Mouse (Mus musculus): ENCODE measurements around the gene Nat8f1. TPM values are rescaled to one million over a fixed set of nuclear protein-coding genes. Genes with fewer than 3 reads are reported as not detected.
"Not testable (repeated sequence)": the region's sequence is repeated elsewhere in the genome, so short reads cannot be mapped to it uniquely, and the experiment has no call there.

Gene Nat8f1
- polyA plus RNA-seq, 1 experiment from 2014 or later, result 3.4 TPM

DNA sequence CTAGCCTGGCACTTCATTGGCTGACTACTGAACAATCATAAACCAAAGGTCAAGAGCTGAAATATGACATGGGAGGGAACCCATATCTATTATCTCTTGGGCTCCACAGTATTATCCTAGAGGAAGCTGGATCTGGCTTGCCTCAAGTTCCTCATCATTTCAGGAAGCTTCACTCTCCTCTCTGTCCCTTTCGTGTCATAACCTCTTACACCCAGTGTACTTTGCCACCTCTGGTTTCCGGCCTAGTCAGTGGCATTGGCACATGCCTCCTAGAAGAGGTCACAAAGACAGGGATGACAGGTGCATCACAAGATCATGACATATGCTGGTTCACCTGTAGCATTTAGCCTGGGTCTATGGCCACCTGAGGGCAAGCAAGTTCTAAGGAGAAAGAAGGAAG is 13.2 kb downstream of the Nat8f1 start:
- Histone ChIP-seq H3K4me3 (no peak overlapping the region), H3K27me3 (replicated peaks) (peaks cover 7% of the 10 kb centered on the region; the same call in 1 of the 2 replicates), H3K9me3 (replicated peaks) (no peaks in the 10 kb centered on the region), H3K4me1 (no peaks in the 10 kb centered on the region), H3K27ac (no peak overlapping the region), H3K4me2 (no peak overlapping the region), H3K36me3 (no peaks in the 10 kb centered on the region), H3K9ac (no peak overlapping the region)
- ATAC-seq, result no peak
- 80% methylated on average over 2 of the region's 2 CpGs for WGBS (ENCODE audit: insufficient replicate concordance)

DNA sequence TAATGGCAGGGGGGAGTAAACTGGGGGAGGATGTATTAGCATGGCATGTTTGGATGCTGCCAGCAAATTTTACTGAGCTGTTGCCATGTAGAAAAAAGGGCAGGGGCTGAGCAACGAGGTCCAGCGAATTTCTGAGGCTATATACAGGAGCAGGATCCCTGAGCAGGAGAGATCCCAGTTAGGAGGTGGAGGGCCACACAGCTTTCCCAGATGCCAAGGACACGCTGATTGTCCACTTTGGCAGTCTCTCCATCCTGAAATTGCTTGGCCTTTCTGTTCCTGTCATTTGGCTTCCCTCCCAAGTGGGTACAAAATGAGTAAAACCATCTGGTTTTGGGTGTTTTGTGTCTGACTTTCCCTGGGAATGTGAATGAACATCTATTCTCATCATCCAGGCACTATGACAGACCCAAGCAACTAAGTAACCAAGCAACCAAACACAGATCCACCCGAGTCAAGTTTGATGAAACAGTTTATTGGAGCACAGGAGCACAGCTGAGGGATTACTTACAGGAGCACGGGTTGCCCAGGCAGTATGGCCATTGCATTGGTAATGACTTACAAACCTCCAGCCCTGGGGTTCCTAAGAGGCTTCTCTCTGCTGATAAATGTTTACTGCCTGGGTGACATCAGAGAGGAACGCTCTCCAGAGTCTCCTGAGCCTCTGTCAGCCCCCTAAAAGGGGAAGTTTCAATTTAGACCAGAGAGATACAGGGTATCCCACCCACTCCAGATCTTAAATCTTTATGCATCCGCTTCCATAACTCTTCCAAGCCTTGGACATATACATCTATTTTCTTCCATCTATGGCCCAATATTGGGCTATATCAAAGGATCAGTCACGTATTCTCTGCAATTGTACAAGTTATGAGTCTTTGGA is 16.7 kb downstream of the Nat8f1 start:
- not testable (repeated sequence) for H3K36me3 ChIP-seq; H3K9ac ChIP-seq; H3K27me3 ChIP-seq (replicated peaks); H3K27ac ChIP-seq; H3K4me1 ChIP-seq; H3K4me3 ChIP-seq; H3K9me3 ChIP-seq (replicated peaks); H3K4me2 ChIP-seq; ATAC-seq
- WGBS (ENCODE audit: insufficient replicate concordance), result 49% methylated on average over 7 of the region's 8 CpGs

- peaks cover 13% of the 10 kb centered on the region for H3K9me3 ChIP-seq (replicated peaks)
- H3K4me2 ChIP-seq; H3K27me3 ChIP-seq (replicated peaks); H3K4me1 ChIP-seq; H3K36me3 ChIP-seq; ATAC-seq; H3K27ac ChIP-seq; H3K4me3 ChIP-seq; H3K9ac ChIP-seq: not testable (repeated sequence)
- WGBS (ENCODE audit: insufficient replicate concordance), result 61% methylated on average over 25 of the region's 25 CpGs
These were observed 20.3 kb downstream of the Nat8f1 start for GRCm38 (mm10) chr6:85895061-85895648.

DNA sequence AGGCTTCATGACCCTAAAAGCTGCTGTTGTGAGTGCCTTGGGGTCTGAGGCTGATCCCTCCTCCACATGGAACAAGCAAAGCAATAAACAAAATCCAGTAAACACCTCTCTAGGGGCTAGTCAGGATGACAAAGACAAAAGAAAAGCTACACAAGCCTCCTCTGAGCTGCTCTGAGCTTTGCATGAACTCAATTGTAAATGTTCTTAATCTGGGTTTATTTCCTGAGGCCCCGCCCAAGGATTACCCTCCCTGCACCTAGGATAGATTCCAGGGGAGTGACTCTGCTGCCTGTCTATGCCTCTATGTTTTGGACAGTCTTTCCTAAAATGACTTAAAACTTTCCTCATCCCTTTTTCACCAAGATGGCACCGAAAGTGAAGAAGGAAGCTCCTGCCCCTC is 26.5 kb downstream of the Nat8f1 start:
- Histone ChIP-seq H3K27ac (no peak overlapping the region), H3K4me1 (no peaks in the 10 kb centered on the region), H3K36me3 (no peaks in the 10 kb centered on the region), H3K4me3 (no peak overlapping the region), H3K27me3 (replicated peaks) (no peaks in the 10 kb centered on the region), H3K4me2 (no peak overlapping the region), H3K9ac (no peak overlapping the region), H3K9me3 (replicated peaks) (peaks cover 20% of the 10 kb centered on the region)
- ATAC-seq, result no peak
- WGBS (ENCODE audit: insufficient replicate concordance), result 72% methylated on average over 2 of the region's 2 CpGs

GRCm38 (mm10) chr6:85884311-85884710 is 31.2 kb downstream of the Nat8f1 start:
- H3K9me3 ChIP-seq (replicated peaks), result peaks cover 19% of the 10 kb centered on the region
- no peaks in the 10 kb centered on the region for H3K27me3 ChIP-seq (replicated peaks)
- H3K36me3 ChIP-seq, result no peaks in the 10 kb centered on the region
- no peak for ATAC-seq
- H3K4me3 ChIP-seq, result no peak overlapping the region
- no peak overlapping the region for H3K4me2 ChIP-seq
- no peaks in the 10 kb centered on the region for H3K4me1 ChIP-seq
- no peak overlapping the region for H3K9ac ChIP-seq
- 48% methylated on average over 1 of the region's 1 CpGs for WGBS (ENCODE audit: insufficient replicate concordance)
- H3K27ac ChIP-seq, result no peak overlapping the region

- H3K9me3 ChIP-seq (replicated peaks), result peaks cover 19% of the 10 kb centered on the region
- not testable (repeated sequence) for H3K27ac ChIP-seq; H3K4me2 ChIP-seq; H3K4me3 ChIP-seq; H3K27me3 ChIP-seq (replicated peaks); H3K36me3 ChIP-seq; H3K4me1 ChIP-seq; ATAC-seq; H3K9ac ChIP-seq
- 76% methylated on average over 9 of the region's 9 CpGs for WGBS (ENCODE audit: insufficient replicate concordance)
These were observed 32.2 kb downstream of the Nat8f1 start for GRCm38 (mm10) chr6:85883246-85883645.

GRCm38 (mm10) chr6:85869006-85869405 is 46.5 kb downstream of the Nat8f1 start, which contains the start of gene Nat8f2:
Gene Nat8f2, minus strand, starts transcription at chr6:85869158.
- H3K36me3 ChIP-seq; H3K27ac ChIP-seq; H3K4me3 ChIP-seq; H3K9me3 ChIP-seq (replicated peaks); H3K9ac ChIP-seq; H3K4me2 ChIP-seq; H3K4me1 ChIP-seq; ATAC-seq; H3K27me3 ChIP-seq (replicated peaks): not testable (repeated sequence)
- WGBS (ENCODE audit: insufficient replicate concordance), result 63% methylated on average over 5 of the region's 5 CpGs

DNA sequence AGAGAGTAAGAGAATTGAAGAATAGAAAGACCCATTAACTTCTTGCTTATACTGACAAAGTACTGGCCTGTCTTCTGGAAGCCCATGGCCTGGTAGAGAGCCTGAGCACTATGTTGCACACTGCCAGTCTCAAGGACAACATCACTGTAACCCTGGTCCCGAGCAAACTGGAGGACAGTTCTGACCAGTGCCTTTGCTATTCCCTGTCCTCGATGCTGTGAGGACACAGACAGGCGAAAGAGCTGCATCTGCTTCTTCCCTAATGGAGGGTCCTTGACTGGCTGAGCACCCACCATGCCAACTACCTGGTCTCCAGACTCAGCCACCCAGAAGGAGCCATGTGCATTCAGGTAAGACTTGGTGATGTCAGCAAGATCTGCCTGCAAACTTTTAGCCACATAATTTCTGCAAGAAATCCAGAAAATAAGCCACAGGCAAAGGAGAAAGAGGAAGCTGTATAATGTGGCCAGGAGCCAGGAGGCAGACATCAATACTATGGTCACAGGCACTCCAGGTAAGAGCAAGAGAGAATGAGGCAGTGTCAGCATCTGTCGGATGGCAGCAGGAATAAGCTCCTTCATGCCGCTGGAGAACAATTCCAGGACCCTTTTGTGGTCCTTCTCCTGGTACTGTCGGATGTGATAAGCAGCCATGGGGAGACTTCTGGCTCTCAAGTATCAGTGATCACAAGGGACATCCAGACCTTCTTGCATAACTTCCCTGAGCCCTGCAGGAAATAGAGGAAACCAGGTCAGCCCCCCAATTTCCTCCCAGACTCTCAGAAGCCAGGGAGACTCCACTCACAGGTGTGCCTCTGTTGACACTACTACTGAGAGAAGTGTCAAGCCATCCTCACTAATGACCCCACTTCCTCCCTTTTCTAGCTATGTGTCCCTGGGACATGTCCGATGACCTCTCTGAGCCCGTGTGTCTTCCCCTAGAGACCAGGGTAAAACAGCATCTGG is 47.5 kb downstream of the Nat8f1 start:
- H3K27me3 ChIP-seq (replicated peaks), result no peaks in the 10 kb centered on the region
- no peaks in the 10 kb centered on the region for H3K9me3 ChIP-seq (replicated peaks)
- H3K36me3 ChIP-seq, result no peaks in the 10 kb centered on the region
- no peaks in the 10 kb centered on the region for H3K4me1 ChIP-seq
- 44% methylated on average over 8 of the region's 8 CpGs for WGBS (ENCODE audit: insufficient replicate concordance)
- H3K4me2 ChIP-seq, result no peak overlapping the region
- no peak overlapping the region for H3K9ac ChIP-seq
- H3K27ac ChIP-seq, result no peak overlapping the region
- no peak for ATAC-seq
- H3K4me3 ChIP-seq, result no peak overlapping the region

DNA sequence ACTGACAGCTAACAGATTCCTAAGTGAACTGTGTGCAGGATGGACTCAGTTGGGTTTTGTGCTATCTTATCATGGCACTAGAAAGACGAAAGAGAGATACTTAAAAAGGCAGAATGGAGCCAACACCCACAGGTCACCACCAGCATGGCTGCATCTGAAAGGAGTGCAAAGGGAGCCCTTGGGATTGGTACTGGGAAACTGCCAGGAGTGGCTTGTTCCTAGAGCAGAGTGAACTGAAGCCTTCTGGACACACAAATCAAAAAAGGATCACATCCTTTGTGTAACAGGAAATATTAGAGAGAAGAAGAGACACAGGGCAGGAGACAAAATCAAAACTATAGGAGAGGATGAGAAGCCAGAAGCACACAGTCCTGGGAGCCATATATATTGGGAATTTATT is 48.5 kb downstream of the Nat8f1 start:
- not testable (repeated sequence) for H3K4me1 ChIP-seq; H3K27me3 ChIP-seq (replicated peaks); ATAC-seq; H3K27ac ChIP-seq; H3K4me2 ChIP-seq; H3K36me3 ChIP-seq; H3K9me3 ChIP-seq (replicated peaks); H3K9ac ChIP-seq; H3K4me3 ChIP-seq
- 33% methylated on average over 1 of the region's 1 CpGs for whole genome bisulfite sequencing (ENCODE audit: insufficient replicate concordance)

GRCm38 (mm10) chr6:85866166-85866565 is 49.3 kb downstream of the Nat8f1 start:
- 65% methylated on average over 3 of the region's 3 CpGs for WGBS (ENCODE audit: insufficient replicate concordance)
- not testable (repeated sequence) for H3K27me3 ChIP-seq (replicated peaks); H3K4me3 ChIP-seq; H3K9me3 ChIP-seq (replicated peaks); H3K9ac ChIP-seq; H3K4me1 ChIP-seq; H3K36me3 ChIP-seq; ATAC-seq; H3K27ac ChIP-seq; H3K4me2 ChIP-seq

GRCm38 (mm10) chr6:85864900-85865639 is 50.4 kb downstream of the Nat8f1 start:
- 51% methylated on average over 5 of the region's 7 CpGs for WGBS (ENCODE audit: insufficient replicate concordance)
- H3K9me3 ChIP-seq (replicated peaks); H3K27ac ChIP-seq: not testable (repeated sequence)

More at GRCm38 (mm10) chr6:85864900-85865639, 50.4 kb downstream of the Nat8f1 start:
- not testable (repeated sequence) for H3K4me1 ChIP-seq; H3K27me3 ChIP-seq (replicated peaks); H3K4me3 ChIP-seq; H3K9ac ChIP-seq; ATAC-seq; H3K36me3 ChIP-seq; H3K4me2 ChIP-seq
